Mouse (Mus musculus): ENCODE measurements around the gene Ccz1.
A peak's percentile ranks its signal among the peaks of the same experiment; 100 is the strongest.
"Not testable (repeated sequence)": the region's sequence is repeated elsewhere in the genome, so short reads cannot be mapped to it uniquely, and the experiment has no call there.

The Ccz1 gene

GRCm38 (mm10) chr5:144014551-144015311 lies at the start of gene Ccz1:
Ccz1 (minus strand) TSS chr5:144014877.
- peak; percentile 79 for DNase-seq (ENCODE audit: low read depth)

GRCm38 (mm10) chr5:144064093-144064492 lies 49.4 kb upstream of the Ccz1 start:
- DNase-seq (ENCODE audit: low read depth): no peak

- DNase-seq (ENCODE audit: low read depth): no peak
These were observed 39.7 kb upstream of the Ccz1 start for GRCm38 (mm10) chr5:144054340-144054739.

- DNase-seq (ENCODE audit: low read depth): no peak
These were observed 38.8 kb upstream of the Ccz1 start for GRCm38 (mm10) chr5:144053450-144053849.

GRCm38 (mm10) chr5:144051268-144051667 lies 36.6 kb upstream of the Ccz1 start:
- no peak for DNase-seq (ENCODE audit: low read depth)

GRCm38 (mm10) chr5:144049881-144050280 lies 35.2 kb upstream of the Ccz1 start:
- no peak for DNase-seq (ENCODE audit: low read depth)

- no peak for DNase-seq (ENCODE audit: low read depth)
These were observed 32.6 kb upstream of the Ccz1 start for GRCm38 (mm10) chr5:144047324-144047723.

- DNase-seq (ENCODE audit: low read depth): no peak
These were observed 28.5 kb upstream of the Ccz1 start for GRCm38 (mm10) chr5:144043166-144043565.

GRCm38 (mm10) chr5:144040720-144041364 lies 26.2 kb upstream of the Ccz1 start:
- DNase-seq (ENCODE audit: low read depth): peak; percentile 70

GRCm38 (mm10) chr5:144039886-144040285 lies 25.2 kb upstream of the Ccz1 start:
- DNase-seq (ENCODE audit: low read depth): no peak

- no peak for DNase-seq (ENCODE audit: low read depth)
These were observed 24.5 kb upstream of the Ccz1 start for GRCm38 (mm10) chr5:144039156-144039675.

- no peak for DNase-seq (ENCODE audit: low read depth)
These were observed 22.3 kb upstream of the Ccz1 start for GRCm38 (mm10) chr5:144036952-144037351.

GRCm38 (mm10) chr5:144034567-144034966 lies 19.9 kb upstream of the Ccz1 start:
- no peak for DNase-seq (ENCODE audit: low read depth)

- DNase-seq (ENCODE audit: low read depth): no peak
These were observed 17.8 kb upstream of the Ccz1 start for GRCm38 (mm10) chr5:144032491-144032890.

GRCm38 (mm10) chr5:144026620-144027263 lies 12.1 kb upstream of the Ccz1 start, which contains the start of gene Ocm:
Ocm (minus strand) TSS chr5:144026670.
- no peak for DNase-seq (ENCODE audit: low read depth)

GRCm38 (mm10) chr5:144015845-144016244 lies 1.2 kb upstream of the Ccz1 start:
- no peak for DNase-seq (ENCODE audit: low read depth)

GRCm38 (mm10) chr5:144015312-144015650 lies 604 bp upstream of the Ccz1 start:
- no peak for DNase-seq (ENCODE audit: low read depth)

- DNase-seq (ENCODE audit: low read depth): not testable (repeated sequence)
These were observed 1.1 kb downstream of the Ccz1 start for GRCm38 (mm10) chr5:144013366-144014134.

GRCm38 (mm10) chr5:144002461-144003192 lies 12.1 kb downstream of the Ccz1 start:
- DNase-seq (ENCODE audit: low read depth): no peak

GRCm38 (mm10) chr5:143999409-143999808 lies 15.3 kb downstream of the Ccz1 start:
- no peak for DNase-seq (ENCODE audit: low read depth)

- DNase-seq (ENCODE audit: low read depth): no peak
These were observed 19.9 kb downstream of the Ccz1 start for GRCm38 (mm10) chr5:143994632-143995365.
